Mouse (Mus musculus) heart, postnatal 0 days (tissue): Measurements from ENCODE around the gene Tomm34.

ENCODE experiments used
- CTCF ChIP-seq: IDR thresholded peaks from 2 replicates; pipeline ENCODE4 v1.5.1; 2016; ENCODE audit warnings: antibody characterized with exemption, control low read depth, low read depth
- EP300 ChIP-seq: IDR thresholded peaks from 2 replicates; pipeline ENCODE4 v1.6.1; 2016; ENCODE audit warnings: antibody characterized with exemption, low read depth

DNA sequence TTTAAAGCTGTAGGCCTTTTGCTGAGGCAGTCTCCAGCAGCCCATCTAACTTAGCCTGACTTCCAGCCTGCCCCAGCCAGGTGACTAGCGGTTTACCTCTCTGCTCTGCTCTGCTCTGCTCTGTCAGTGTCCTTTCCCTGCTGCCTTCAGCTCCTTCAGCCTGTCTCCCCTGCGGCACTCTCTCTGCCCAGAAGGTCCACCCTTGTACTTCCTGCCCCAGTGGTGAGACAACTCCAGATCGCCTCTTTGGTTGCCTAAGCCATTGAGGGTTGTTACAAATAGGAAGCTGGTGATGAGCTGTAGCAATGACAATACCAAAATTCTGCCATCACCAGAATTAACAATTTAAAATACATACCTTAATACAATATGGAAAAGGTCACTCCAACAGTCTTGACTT is 60.0 kb downstream of the Tomm34 start:
- TF ChIP-seq CTCF (no peak), EP300 (no peak)
